Mouse (Mus musculus): ENCODE results near the gene Hmga1.
A peak's percentile ranks its signal among the peaks of the same experiment; 100 is the strongest.

Hmga1 gene

GRCm38 (mm10) chr17:27556315-27557011 lies at the start of gene Hmga1:
Gene Hmga1 (plus strand): TSS chr17:27556497.
- DNase-seq (ENCODE audit: low spot score) = peak; percentile 62

GRCm38 (mm10) chr17:27506871-27507590 lies 49.3 kb upstream of the Hmga1 start:
- DNase-seq (ENCODE audit: low spot score) = no peak

- no peak for DNase-seq (ENCODE audit: low spot score)
Observed at GRCm38 (mm10) chr17:27507591-27507945, 48.7 kb upstream of the Hmga1 start.

DNA sequence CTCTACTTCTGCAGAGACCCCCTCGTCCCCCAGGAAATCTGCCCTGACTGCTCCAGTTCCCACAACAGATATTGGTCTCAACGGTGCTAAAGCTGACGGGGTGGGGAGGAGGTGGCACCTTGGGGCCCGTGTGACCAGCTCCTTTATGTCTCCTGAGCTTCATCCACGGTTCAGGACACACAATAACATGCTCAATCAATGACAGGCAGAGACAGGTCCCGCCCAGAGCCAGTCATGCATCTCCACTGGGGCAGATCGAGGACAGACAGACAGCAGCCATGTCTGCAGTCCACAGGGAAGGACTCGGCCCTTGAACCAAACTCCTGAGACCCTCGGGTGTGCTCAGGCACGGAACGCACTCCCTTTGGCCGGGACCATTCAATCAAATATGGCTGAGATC lies 48.3 kb upstream of the Hmga1 start:
- DNase-seq (ENCODE audit: low spot score) = no peak

- DNase-seq (ENCODE audit: low spot score) = no peak
Observed at GRCm38 (mm10) chr17:27508513-27508912, 47.8 kb upstream of the Hmga1 start.

GRCm38 (mm10) chr17:27509056-27509455 lies 47.2 kb upstream of the Hmga1 start:
- DNase-seq (ENCODE audit: low spot score) = no peak

GRCm38 (mm10) chr17:27510258-27511124 lies 45.8 kb upstream of the Hmga1 start:
- no peak for DNase-seq (ENCODE audit: low spot score)

- no peak for DNase-seq (ENCODE audit: low spot score)
Observed at GRCm38 (mm10) chr17:27511125-27511735, 45.1 kb upstream of the Hmga1 start.

GRCm38 (mm10) chr17:27511865-27512618 lies 44.3 kb upstream of the Hmga1 start:
- DNase-seq (ENCODE audit: low spot score) = no peak

- no peak for DNase-seq (ENCODE audit: low spot score)
Observed at GRCm38 (mm10) chr17:27512619-27513161, 43.6 kb upstream of the Hmga1 start.

DNA sequence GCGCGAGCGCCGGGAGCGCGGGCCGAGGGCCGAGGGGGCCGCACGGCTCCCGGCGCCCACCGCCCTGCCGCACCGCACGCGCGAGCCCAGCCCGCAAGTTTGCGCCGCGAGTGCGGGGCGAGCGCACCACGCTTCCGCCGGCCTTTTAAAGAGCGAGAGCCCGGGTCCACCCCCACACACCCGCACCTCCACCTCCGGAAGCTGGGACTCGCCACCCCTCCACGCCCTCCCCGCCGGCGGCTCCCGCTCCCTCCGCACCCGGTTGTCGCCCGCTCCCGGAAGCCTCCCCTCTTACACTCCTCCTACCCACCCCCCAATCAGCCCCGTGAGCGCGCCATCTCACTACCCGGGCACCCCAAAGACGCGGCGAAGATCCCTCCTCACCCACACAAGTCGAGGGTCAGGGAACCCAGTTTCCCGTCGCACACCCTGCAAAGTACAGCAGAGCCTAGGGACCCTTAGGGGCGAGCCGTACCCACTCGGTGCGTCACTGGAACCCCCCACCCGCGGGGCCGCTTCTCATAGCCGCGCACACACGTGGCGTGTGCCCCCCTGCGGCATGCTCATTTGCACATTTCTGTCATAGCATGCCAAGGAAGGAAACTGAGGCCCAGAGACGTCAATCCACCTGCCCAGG lies 42.9 kb upstream of the Hmga1 start:
- DNase-seq (ENCODE audit: low spot score) = no peak

DNA sequence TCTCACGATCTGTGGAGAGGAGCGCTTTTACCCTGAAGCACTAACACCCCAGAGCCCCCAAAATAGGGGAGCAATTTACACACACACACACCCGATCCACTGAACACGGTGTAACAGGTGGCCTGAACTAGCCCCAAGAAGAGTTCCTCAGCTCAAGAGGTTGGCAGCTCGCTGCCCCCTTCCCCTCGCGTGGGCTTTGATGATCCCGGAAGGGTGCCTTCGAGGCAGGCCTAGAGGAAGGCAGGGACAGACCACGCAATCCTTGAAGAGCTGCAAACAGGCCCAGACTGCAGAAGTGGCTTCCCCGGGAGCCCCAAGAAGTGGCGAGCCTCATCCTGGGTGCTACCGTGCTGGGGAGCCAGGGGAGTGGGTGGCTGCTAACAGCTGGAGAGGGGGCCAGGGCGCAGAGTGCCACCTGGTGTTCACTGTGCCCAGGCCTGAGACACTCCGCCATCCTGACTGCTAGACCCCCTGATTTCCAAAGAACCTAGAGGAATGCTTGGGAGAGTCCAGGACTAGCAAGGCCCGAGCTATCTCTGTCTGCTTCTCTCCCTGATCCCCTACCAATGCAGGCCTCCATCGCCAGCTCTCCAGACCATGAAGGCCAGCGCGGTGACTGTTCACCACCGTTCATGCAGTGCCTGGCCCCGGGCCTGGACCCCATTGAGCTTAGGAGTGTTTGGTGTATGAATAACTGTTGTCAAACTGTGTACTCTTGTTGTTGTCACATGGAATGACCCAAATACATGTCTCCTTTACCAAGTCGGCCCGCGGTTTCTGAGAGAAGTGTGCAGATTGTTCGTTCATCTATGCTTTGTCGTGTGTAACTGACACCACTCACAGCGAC lies 42.2 kb upstream of the Hmga1 start:
- no peak for DNase-seq (ENCODE audit: low spot score)

- no peak for DNase-seq (ENCODE audit: low spot score)
Observed at GRCm38 (mm10) chr17:27518296-27518695, 38.0 kb upstream of the Hmga1 start.

- DNase-seq (ENCODE audit: low spot score) = no peak
Observed at GRCm38 (mm10) chr17:27518700-27519595, 37.3 kb upstream of the Hmga1 start.

DNA sequence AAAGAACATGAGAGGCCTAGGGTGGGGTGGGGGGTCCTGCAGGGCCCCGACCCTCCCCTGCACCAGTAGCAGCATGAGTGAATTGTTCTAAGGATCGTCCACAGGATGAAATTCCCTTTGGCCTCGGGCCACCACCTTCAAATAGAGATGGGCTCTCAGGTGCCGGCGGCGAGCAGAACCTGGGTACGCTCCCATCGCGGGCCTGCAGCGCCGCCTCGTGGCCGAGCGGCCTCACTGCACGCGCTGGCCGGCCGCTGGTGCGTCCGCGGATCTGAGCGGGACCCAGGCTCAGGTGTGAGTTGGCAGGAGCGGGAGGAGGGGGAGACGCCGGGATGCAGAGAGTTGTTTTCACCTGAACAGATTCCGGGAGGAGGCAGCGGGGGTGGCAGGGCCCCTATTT lies 35.7 kb upstream of the Hmga1 start:
- DNase-seq (ENCODE audit: low spot score) = no peak

- no peak for DNase-seq (ENCODE audit: low spot score)
Observed at GRCm38 (mm10) chr17:27521303-27521702, 35.0 kb upstream of the Hmga1 start, which contains the start of gene Grm4. Gene Grm4 (minus strand): TSS chr17:27521403.

DNA sequence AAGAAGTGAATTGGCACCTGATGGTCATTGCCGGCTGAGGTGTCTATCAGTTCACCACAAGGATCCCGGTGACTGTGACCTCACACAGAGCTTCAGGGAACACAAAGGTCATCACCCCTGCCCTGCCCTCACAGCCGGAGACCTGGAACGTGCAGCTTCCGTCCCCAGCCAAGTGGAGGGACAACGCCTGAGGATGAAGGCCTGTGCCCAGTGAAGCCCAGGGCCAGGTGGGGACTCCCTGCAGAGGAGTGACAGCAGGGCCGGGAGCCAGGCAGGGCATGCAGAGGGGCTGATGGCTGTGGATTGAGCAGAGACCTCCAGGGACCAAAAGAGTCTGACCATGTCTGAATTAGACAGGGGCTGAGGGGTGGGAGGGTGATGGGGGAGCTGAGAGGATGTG lies 33.2 kb upstream of the Hmga1 start:
- no peak for DNase-seq (ENCODE audit: low spot score)

DNA sequence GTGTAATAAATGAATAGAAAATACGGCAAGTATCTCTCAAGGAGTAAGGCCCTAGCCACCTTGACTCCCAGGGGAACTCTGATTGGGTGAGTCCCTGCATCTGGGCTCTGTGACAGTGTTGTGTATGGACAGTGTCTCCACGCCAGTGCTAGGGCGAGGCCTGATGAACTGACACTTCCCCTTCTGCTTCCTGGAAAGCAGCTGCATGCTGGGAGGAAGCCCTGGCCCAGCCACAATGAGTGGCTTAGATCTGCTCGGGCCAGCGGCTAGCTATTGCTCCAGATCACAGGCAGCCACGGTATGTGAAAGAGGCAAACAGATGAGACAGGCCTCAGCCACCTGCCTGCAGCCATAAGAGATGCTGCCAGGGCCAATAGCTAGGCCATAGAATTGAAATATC lies 29.1 kb upstream of the Hmga1 start:
- no peak for DNase-seq (ENCODE audit: low spot score)

GRCm38 (mm10) chr17:27528030-27528429 lies 28.3 kb upstream of the Hmga1 start:
- no peak for DNase-seq (ENCODE audit: low spot score)

All from ovary, adult 18-20 months (tissue).